Mouse (Mus musculus) liver (tissue): Measurements from ENCODE around the gene Defb23.
"Not testable (repeated sequence)": the region's sequence is repeated elsewhere in the genome, so short reads cannot be mapped to it uniquely, and the experiment has no call there.

Source experiments
- DNase-seq: peaks from one replicate; pipeline ENCODE4 v3.0.0-alpha.2; 2020; ENCODE audit warnings: mixed read lengths

Gene Defb23

GRCm38 (mm10) chr2:152436983-152437860, 27.2 kb downstream of the Defb23 start:
- DNase-seq, result peak; percentile 79

- no peak for DNase-seq
These were observed 28.0 kb downstream of the Defb23 start for GRCm38 (mm10) chr2:152436405-152436901.

- not testable (repeated sequence) for DNase-seq
These were observed 35.9 kb downstream of the Defb23 start for GRCm38 (mm10) chr2:152428481-152428880.

- DNase-seq, result no peak
These were observed 36.9 kb downstream of the Defb23 start for GRCm38 (mm10) chr2:152427493-152427892.

DNA sequence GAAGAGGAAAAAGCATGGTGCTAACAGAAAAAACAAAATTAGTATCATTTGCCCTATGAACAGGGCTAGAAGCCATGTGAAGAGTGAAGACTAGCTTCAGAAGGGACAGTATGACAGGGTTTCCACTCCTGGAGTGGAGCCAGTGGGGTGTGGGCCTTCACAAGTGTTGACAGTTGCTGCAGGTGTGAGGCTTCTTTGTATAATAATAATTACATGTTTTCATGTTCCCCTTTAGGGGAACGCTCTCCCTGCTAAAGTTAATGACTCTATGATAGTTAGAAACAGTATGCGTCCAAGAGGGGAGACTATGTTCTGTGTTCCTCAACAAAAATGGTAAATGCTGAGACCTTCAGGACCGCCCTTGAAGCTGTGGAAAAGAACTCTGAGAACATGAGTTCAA, 48.6 kb downstream of the Defb23 start:
- no peak for DNase-seq

GRCm38 (mm10) chr2:152415287-152415686, 49.1 kb downstream of the Defb23 start, which contains the start of gene 6820408C15Rik:
Gene 6820408C15Rik, plus strand, starts transcription at chr2:152415587.
- no peak for DNase-seq

GRCm38 (mm10) chr2:152414591-152415165, 49.7 kb downstream of the Defb23 start, which contains the start of gene Zcchc3:
Gene Zcchc3, minus strand, starts transcription at chr2:152415027.
- peak; percentile 87 for DNase-seq

GRCm38 (mm10) chr2:152413765-152414584, 50.4 kb downstream of the Defb23 start:
- peak; percentile 59 for DNase-seq

DNA sequence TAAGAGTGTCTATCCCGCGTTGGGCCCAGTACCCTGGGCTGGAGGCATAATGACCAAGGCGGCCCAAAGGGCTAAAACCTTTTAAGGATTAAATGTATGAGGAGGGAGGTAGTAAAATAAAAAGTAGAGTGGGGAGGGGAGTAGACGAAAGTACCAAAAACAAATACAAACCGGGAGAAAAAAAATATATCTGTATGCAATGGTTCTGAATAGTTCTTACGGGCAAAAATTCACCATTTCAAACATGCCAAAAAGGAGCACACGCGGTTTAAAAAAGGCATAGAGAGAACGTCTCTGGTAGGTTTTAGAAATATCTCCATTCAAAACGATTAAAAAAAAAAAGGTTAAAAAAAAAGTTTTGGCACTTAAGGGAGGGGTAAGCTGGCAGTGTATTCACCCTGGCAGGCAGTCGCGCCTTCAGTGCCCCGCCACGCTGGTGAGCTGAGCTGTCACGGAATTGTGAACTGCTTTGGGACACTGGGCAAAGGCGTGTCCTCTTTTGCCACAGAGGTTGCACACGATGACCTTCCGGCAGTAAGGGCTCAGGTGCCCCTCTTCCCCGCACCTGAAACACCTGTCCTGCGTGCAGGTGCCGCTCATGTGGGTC, 51.2 kb downstream of the Defb23 start:
- peak; percentile 59 for DNase-seq

- DNase-seq, result no peak
These were observed 51.8 kb downstream of the Defb23 start for GRCm38 (mm10) chr2:152412526-152413157.

- no peak for DNase-seq
These were observed 52.9 kb downstream of the Defb23 start for GRCm38 (mm10) chr2:152411471-152411870.

- peak; percentile 83 for DNase-seq
These were observed 53.4 kb downstream of the Defb23 start for GRCm38 (mm10) chr2:152410971-152411371.

DNA sequence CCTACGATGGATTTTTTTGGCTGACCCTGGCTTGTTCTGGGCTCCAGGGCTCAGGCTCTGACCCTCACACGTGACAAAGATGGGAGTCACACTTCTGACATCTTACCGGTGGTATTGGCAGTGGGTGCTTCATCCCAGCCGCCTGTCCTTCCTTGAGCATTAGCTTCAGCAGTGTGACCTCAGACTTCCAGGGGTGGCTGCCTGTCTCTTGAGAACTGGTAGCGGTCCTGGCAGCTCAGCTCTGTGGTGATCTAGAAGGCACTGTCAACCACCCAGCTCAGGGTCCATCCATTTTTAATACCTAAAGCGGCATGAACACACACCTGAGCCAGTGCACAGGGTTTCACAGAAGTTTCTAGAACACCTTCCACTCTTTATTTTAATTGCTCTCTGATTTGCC, 54.6 kb downstream of the Defb23 start:
- no peak for DNase-seq
